Mouse (Mus musculus) neural tube, embryonic 13.5 days (tissue): ENCODE results near the gene Nup155. TPM values are rescaled to one million over a fixed set of nuclear protein-coding genes. Genes with fewer than 3 reads are reported as not detected.

ENCODE experiments used
- ATAC-seq: fragments of 200-750 bp; cut with Nextera tagmentation; 2 replicates; pipeline ENCODE4 v1.8.0; 2017; ENCODE audit warnings: low read depth, mild to moderate bottlenecking, moderate TSS enrichment, moderate library complexity
- H3K27ac ChIP-seq: fragments of 300-500 bp; sonication (generic); replicated peaks from 2 replicates; pipeline ENCODE4 v1.5.1; 2015; ENCODE audit warnings: moderate library complexity, mild to moderate bottlenecking, inconsistent platforms
- H3K27me3 ChIP-seq: fragments of 300-500 bp; sonication (generic); 2 replicates; pipeline ENCODE4 v1.6.1; 2015; ENCODE audit warnings: mild to moderate bottlenecking, inconsistent platforms
- H3K36me3 ChIP-seq: fragments of 300-500 bp; sonication (generic); 2 replicates; pipeline ENCODE4 v1.6.1; 2015; ENCODE audit warnings: mild to moderate bottlenecking, inconsistent platforms
- H3K4me1 ChIP-seq: fragments of 300-500 bp; sonication (generic); replicated peaks from 2 replicates; pipeline ENCODE4 v1.6.1; 2015; ENCODE audit warnings: inconsistent platforms
- H3K4me2 ChIP-seq: fragments of 300-500 bp; sonication (generic); 2 replicates; pipeline ENCODE4 v1.6.1; 2015; ENCODE audit warnings: inconsistent platforms, mild to moderate bottlenecking, moderate library complexity
- H3K4me3 ChIP-seq: fragments of 300-500 bp; sonication (generic); 2 replicates; pipeline ENCODE4 v1.5.1; 2015; ENCODE audit warnings: mild to moderate bottlenecking, inconsistent platforms
- H3K9ac ChIP-seq: fragments of 300-500 bp; sonication (generic); 2 replicates; pipeline ENCODE4 v1.6.1; 2015; ENCODE audit warnings: moderate library complexity, mild to moderate bottlenecking, inconsistent platforms
- H3K9me3 ChIP-seq: fragments of 300-500 bp; sonication (generic); 2 replicates; pipeline ENCODE4 v1.6.1; 2016; ENCODE audit warnings: inconsistent platforms
- WGBS: fragments of 180-500 bp; shearing (Covaris S2); methylation state at CpG from one replicate; pipeline ENCODE4 v1.1.7; 2015; 5-methylcytosine and 5-hydroxymethylcytosine counted together
- polyA plus RNA-seq: library from polyadenylated mRNA; unstranded; fragments of >200 nt; fragmentation: Nextera tagmentation; extraction: Ambion mirVana; gene quantifications from 2 replicates; pipeline ENCODE4 v1.2.1, GENCODE M21; 2015

The Nup155 gene
- polyA plus RNA-seq, 1 experiment from 2014 or later: 10.0 TPM

- H3K27ac ChIP-seq: peak overlapping the region; percentile 79
- 56% methylated on average over 19 of the region's 19 CpGs for WGBS
Measured at GRCm38 (mm10) chr15:8108360-8108965, 610 bp upstream of the Nup155 start.

GRCm38 (mm10) chr15:8109782-8110181 lies 709 bp downstream of the Nup155 start:
- Histone ChIP-seq H3K4me2 (peak overlapping the region; percentile 75), H3K4me1 (peaks cover 26% of the 10 kb centered on the region), H3K9me3 (no peaks in the 10 kb centered on the region), H3K36me3 (peaks cover 25% of the 10 kb centered on the region), H3K9ac (peak overlapping the region; percentile 85), H3K4me3 (peak overlapping the region; percentile 88), H3K27me3 (no peaks in the 10 kb centered on the region), H3K27ac (no peak overlapping the region)
- no peak for ATAC-seq
- 5% methylated on average over 8 of the region's 8 CpGs for WGBS

More at GRCm38 (mm10) chr15:8108360-8108965, 610 bp upstream of the Nup155 start:
- no peaks in the 10 kb centered on the region for H3K27me3 ChIP-seq
- H3K4me3 ChIP-seq: peak overlapping the region; percentile 88
- H3K9ac ChIP-seq: peak overlapping the region; percentile 85
- peaks cover 14% of the 10 kb centered on the region for H3K36me3 ChIP-seq
- H3K4me1 ChIP-seq: peaks cover 26% of the 10 kb centered on the region
- peak; percentile 65 for ATAC-seq
- H3K4me2 ChIP-seq: peak overlapping the region; percentile 75
- no peaks in the 10 kb centered on the region for H3K9me3 ChIP-seq

- H3K36me3 ChIP-seq: peaks cover 82% of the 10 kb centered on the region
- H3K4me2 ChIP-seq: no peak overlapping the region
- 70% methylated on average over 1 of the region's 1 CpGs for WGBS
- no peak overlapping the region for H3K27ac ChIP-seq
- H3K9ac ChIP-seq: no peak overlapping the region
- no peaks in the 10 kb centered on the region for H3K9me3 ChIP-seq
- ATAC-seq: no peak
- no peaks in the 10 kb centered on the region for H3K27me3 ChIP-seq
- H3K4me3 ChIP-seq: no peak overlapping the region
- no peaks in the 10 kb centered on the region for H3K4me1 ChIP-seq
Measured at GRCm38 (mm10) chr15:8129281-8129680, 20.2 kb downstream of the Nup155 start.

- H3K36me3 ChIP-seq: peaks cover 92% of the 10 kb centered on the region
Measured at GRCm38 (mm10) chr15:8131268-8131667, 22.2 kb downstream of the Nup155 start.

GRCm38 (mm10) chr15:8131761-8132160 lies 22.7 kb downstream of the Nup155 start:
- Histone ChIP-seq H3K27me3 (no peaks in the 10 kb centered on the region), H3K4me3 (no peak overlapping the region), H3K4me1 (no peaks in the 10 kb centered on the region), H3K36me3 (peaks cover 92% of the 10 kb centered on the region), H3K4me2 (no peak overlapping the region), H3K9me3 (no peaks in the 10 kb centered on the region), H3K27ac (no peak overlapping the region), H3K9ac (no peak overlapping the region)
- ATAC-seq: no peak

More at GRCm38 (mm10) chr15:8131268-8131667, 22.2 kb downstream of the Nup155 start:
- no peak overlapping the region for H3K4me2 ChIP-seq
- H3K4me1 ChIP-seq: no peaks in the 10 kb centered on the region
- no peaks in the 10 kb centered on the region for H3K27me3 ChIP-seq
- H3K9ac ChIP-seq: no peak overlapping the region
- WGBS: 98% methylated on average over 3 of the region's 3 CpGs
- ATAC-seq: no peak
- no peak overlapping the region for H3K27ac ChIP-seq
- H3K9me3 ChIP-seq: no peaks in the 10 kb centered on the region
- no peak overlapping the region for H3K4me3 ChIP-seq

GRCm38 (mm10) chr15:8135606-8136005 lies 26.5 kb downstream of the Nup155 start:
- Histone ChIP-seq H3K4me2 (no peak overlapping the region), H3K9me3 (no peaks in the 10 kb centered on the region), H3K9ac (no peak overlapping the region), H3K27ac (no peak overlapping the region), H3K4me3 (no peak overlapping the region), H3K36me3 (peaks cover 88% of the 10 kb centered on the region), H3K4me1 (no peaks in the 10 kb centered on the region), H3K27me3 (no peaks in the 10 kb centered on the region)
- no peak for ATAC-seq
- WGBS: 87% methylated on average over 5 of the region's 5 CpGs

- no peak overlapping the region for H3K4me2 ChIP-seq
- 85% methylated on average over 1 of the region's 1 CpGs for WGBS
- H3K9me3 ChIP-seq: no peaks in the 10 kb centered on the region
- ATAC-seq: no peak
- no peaks in the 10 kb centered on the region for H3K27me3 ChIP-seq
- H3K4me1 ChIP-seq: no peaks in the 10 kb centered on the region
- no peak overlapping the region for H3K4me3 ChIP-seq
- H3K36me3 ChIP-seq: peaks cover 51% of the 10 kb centered on the region
- H3K27ac ChIP-seq: no peak overlapping the region
- H3K9ac ChIP-seq: no peak overlapping the region
Measured at GRCm38 (mm10) chr15:8161841-8162240, 52.8 kb downstream of the Nup155 start.

GRCm38 (mm10) chr15:8168591-8169265 lies 59.7 kb downstream of the Nup155 start, which contains the start of gene Cplane1:
Gene Cplane1, plus strand, starts transcription at chr15:8169106.
- under 1% methylated on average over 44 of the region's 47 CpGs for WGBS
- Histone ChIP-seq H3K36me3 (peaks cover 23% of the 10 kb centered on the region), H3K9me3 (no peaks in the 10 kb centered on the region), H3K27me3 (no peaks in the 10 kb centered on the region), H3K9ac (peak within 1 kb of the TSS; percentile 96), H3K4me1 (peaks cover 15% of the 10 kb centered on the region), H3K27ac (peak within 1 kb of the TSS; percentile 92), H3K4me3 (peak within 1 kb of the TSS; percentile 96), H3K4me2 (peak within 1 kb of the TSS; percentile 67)
- ATAC-seq: peak; percentile 99

- peaks cover 29% of the 10 kb centered on the region for H3K36me3 ChIP-seq
- peak; percentile 85 for ATAC-seq
- H3K9ac ChIP-seq: peak overlapping the region; percentile 96
- H3K27ac ChIP-seq: peak overlapping the region; percentile 92
- H3K4me1 ChIP-seq: peaks cover 15% of the 10 kb centered on the region
- under 1% methylated on average over 25 of the region's 25 CpGs for WGBS
- peak overlapping the region; percentile 96 for H3K4me3 ChIP-seq
- H3K9me3 ChIP-seq: no peaks in the 10 kb centered on the region
- no peaks in the 10 kb centered on the region for H3K27me3 ChIP-seq
- H3K4me2 ChIP-seq: peak overlapping the region; percentile 67
Measured at GRCm38 (mm10) chr15:8169266-8169746, 60.2 kb downstream of the Nup155 start.

GRCm38 (mm10) chr15:8189563-8189962 lies 80.5 kb downstream of the Nup155 start:
- Histone ChIP-seq H3K9me3 (no peaks in the 10 kb centered on the region), H3K4me2 (no peak overlapping the region), H3K9ac (no peak overlapping the region), H3K27me3 (no peaks in the 10 kb centered on the region), H3K4me1 (no peaks in the 10 kb centered on the region), H3K4me3 (no peak overlapping the region), H3K27ac (no peak overlapping the region), H3K36me3 (peaks cover 81% of the 10 kb centered on the region)
- 88% methylated on average over 3 of the region's 3 CpGs for WGBS
- no peak for ATAC-seq

GRCm38 (mm10) chr15:8190435-8190834 lies 81.4 kb downstream of the Nup155 start:
- H3K36me3 ChIP-seq: peaks cover 85% of the 10 kb centered on the region
- no peaks in the 10 kb centered on the region for H3K9me3 ChIP-seq
- H3K4me1 ChIP-seq: no peaks in the 10 kb centered on the region
- 95% methylated on average over 3 of the region's 3 CpGs for WGBS
- no peak overlapping the region for H3K4me3 ChIP-seq
- H3K9ac ChIP-seq: no peak overlapping the region
- H3K27ac ChIP-seq: no peak overlapping the region
- ATAC-seq: no peak
- no peaks in the 10 kb centered on the region for H3K27me3 ChIP-seq
- H3K4me2 ChIP-seq: no peak overlapping the region

GRCm38 (mm10) chr15:8200317-8200716 lies 91.2 kb downstream of the Nup155 start:
- H3K4me1 ChIP-seq: no peaks in the 10 kb centered on the region
- H3K27me3 ChIP-seq: no peaks in the 10 kb centered on the region
- H3K36me3 ChIP-seq: peaks cover 84% of the 10 kb centered on the region
- H3K4me3 ChIP-seq: no peak overlapping the region
- H3K27ac ChIP-seq: no peak overlapping the region
- no peaks in the 10 kb centered on the region for H3K9me3 ChIP-seq
- no peak overlapping the region for H3K9ac ChIP-seq
- no peak overlapping the region for H3K4me2 ChIP-seq
- ATAC-seq: no peak
